Mouse (Mus musculus): Measurements from ENCODE around the gene Amn1.
"Not testable (repeated sequence)": the region's sequence is repeated elsewhere in the genome, so short reads cannot be mapped to it uniquely, and the experiment has no call there.

The Amn1 gene

DNA sequence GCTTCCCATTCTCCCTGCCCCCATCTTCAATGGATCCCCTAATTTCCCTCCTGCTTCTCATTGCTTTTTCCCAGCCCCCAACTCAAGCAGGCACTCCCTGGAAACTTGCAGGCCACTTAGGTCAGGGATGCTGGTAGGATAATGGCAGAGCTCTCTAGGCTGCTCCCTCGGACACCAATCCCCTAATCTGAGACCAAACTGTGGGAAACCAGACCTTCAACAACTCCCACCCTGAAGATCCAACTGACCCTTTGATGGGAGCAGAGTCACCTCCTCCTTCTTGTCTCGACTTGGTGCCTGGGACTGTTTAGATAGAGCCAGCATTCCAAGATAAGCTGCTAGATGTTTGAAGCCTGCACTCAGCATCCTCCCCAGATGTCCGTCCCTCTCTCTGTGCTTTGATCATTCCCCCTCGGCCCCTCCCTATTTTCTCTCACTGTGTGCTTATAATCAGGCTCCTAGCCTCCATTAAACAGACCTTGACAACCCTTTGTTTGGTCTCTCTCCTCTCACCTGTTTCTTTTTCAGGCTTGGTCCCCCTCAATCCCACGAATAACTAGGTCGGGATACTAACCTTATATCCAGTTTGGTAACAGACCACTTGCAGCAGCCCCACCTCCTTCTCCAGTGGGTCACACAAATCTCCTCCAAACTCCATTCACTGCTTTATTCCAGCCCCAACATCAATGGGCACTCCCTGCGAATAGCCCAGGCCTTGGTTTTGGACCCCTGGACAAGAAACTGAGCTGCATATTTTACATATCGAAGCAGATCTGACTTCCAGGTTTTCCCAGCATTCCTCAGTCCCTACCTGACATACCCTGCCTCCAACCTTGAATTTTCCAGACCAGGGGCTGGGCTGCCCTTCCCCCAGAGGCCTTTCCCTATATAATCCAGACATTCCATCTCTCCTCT, 34.1 kb downstream of the Amn1 start:
- no peak for DNase-seq (ENCODE audit: low read depth, low spot score)

DNA sequence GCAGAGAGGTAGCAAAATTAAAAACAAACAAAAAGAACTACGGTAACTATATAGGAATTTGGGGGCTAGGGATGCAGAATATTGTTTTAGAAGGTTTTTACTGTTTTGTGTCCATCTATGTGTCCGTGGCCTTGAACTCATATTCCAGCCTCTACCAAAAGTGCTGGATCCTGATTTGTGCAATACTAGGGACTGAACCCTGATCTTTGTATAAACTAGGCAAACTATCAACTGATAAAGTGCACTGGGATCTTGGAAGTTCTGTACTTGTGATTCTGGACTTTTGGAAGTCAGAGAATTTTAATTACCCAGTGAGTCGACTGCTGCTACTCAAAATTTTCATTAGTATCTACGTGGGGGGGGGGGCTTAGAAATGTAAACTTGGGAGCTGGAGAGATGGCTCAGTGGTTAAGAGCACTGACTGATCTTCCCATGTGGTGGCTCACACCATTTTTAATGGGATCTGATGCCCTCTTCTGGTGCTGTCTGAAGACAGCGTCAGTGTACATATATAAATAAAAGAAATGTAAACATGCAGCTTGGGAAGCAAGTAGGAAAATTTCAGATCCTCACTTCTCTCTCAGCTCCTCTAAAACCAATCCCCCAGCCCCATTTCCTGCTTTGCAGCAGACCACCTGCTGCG, 34.9 kb downstream of the Amn1 start:
- no peak for DNase-seq (ENCODE audit: low read depth, low spot score)

- DNase-seq (ENCODE audit: low read depth, low spot score) = no peak
These were observed 36.4 kb downstream of the Amn1 start for GRCm38 (mm10) chr6:149152119-149152518.

- no peak for DNase-seq (ENCODE audit: low read depth, low spot score)
These were observed 39.9 kb downstream of the Amn1 start for GRCm38 (mm10) chr6:149148436-149149229.

DNA sequence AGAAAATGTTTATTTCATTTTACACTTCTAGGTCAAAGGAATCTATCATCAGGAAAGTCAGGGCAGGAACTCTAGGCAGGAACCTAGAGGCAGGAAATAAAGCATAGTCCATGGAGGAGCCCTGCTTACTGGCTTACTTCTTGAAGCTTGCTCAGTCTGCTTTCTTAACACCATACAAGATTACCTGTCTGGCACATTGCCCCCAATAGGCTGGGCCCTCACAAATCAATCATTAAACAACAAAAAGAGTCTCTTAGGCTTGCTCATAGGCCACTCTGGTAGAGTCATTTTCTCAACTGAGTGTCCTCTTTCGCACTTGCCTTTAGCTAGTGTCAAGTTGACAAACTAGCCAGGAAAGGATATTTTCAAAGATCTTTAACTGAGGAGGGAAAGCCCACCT, 43.4 kb downstream of the Amn1 start:
- DNase-seq (ENCODE audit: low read depth, low spot score) = no peak

- peak; percentile 64 for DNase-seq (ENCODE audit: low read depth, low spot score)
These were observed 46.9 kb downstream of the Amn1 start for GRCm38 (mm10) chr6:149141393-149142173.

GRCm38 (mm10) chr6:149139471-149139870, 49.0 kb downstream of the Amn1 start, which contains the start of gene Etfbkmt:
Gene Etfbkmt (plus strand): TSS chr6:149139849.
- DNase-seq (ENCODE audit: low read depth, low spot score) = no peak

GRCm38 (mm10) chr6:149139011-149139410, 49.5 kb downstream of the Amn1 start:
- DNase-seq (ENCODE audit: low read depth, low spot score) = no peak

GRCm38 (mm10) chr6:149137936-149138335, 50.6 kb downstream of the Amn1 start:
- DNase-seq (ENCODE audit: low read depth, low spot score) = no peak

DNA sequence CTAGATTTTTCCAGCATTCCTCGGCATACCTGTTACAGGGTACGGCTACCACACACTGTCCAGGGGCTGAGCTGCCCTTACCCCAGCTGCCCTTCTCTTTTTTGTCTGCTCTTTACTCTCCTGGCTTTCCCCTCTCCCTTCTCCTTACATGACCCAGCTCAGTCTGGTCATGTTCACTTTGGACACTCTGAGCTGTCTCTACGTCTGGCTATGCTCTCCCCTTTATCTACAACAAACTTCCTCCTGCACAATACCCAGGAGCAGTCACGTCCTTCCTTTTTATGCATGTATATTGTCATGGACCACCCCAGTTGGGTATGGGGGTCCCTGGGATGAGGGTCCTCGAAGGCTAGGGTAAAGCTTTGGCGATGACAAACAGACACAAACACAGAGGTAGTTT, 52.9 kb downstream of the Amn1 start:
- DNase-seq (ENCODE audit: low read depth, low spot score) = no peak

- DNase-seq (ENCODE audit: low read depth, low spot score) = no peak
These were observed 53.9 kb downstream of the Amn1 start for GRCm38 (mm10) chr6:149134391-149135150.

- DNase-seq (ENCODE audit: low read depth, low spot score) = peak; percentile 35
These were observed 56.0 kb downstream of the Amn1 start for GRCm38 (mm10) chr6:149132311-149133077.

- DNase-seq (ENCODE audit: low read depth, low spot score) = no peak
These were observed 57.4 kb downstream of the Amn1 start for GRCm38 (mm10) chr6:149131111-149131510.

DNA sequence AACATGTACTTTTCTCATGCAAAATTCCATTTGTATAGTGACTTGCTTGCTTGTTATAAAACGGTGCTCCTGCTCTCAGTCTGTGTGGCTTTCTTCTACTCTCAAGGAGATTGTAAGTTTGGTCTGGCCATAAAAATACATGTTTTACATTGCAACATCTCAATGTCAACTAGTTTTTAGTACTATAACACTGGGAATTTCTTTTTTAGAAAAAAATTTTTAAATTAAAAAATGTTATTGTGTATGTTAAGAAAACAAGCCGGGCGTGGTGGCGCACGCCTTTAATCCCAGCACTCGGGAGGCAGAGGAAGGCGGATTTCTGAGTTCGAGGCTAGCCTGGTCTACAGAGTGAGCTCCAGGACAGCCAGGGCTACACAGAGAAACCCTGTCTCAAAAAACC, 58.6 kb downstream of the Amn1 start, which contains the start of gene Gm10203:
Gm10203 (plus strand) TSS at position 301 of the 400 bp plus-strand sequence.
- not testable (repeated sequence) for DNase-seq (ENCODE audit: low read depth, low spot score)

DNA sequence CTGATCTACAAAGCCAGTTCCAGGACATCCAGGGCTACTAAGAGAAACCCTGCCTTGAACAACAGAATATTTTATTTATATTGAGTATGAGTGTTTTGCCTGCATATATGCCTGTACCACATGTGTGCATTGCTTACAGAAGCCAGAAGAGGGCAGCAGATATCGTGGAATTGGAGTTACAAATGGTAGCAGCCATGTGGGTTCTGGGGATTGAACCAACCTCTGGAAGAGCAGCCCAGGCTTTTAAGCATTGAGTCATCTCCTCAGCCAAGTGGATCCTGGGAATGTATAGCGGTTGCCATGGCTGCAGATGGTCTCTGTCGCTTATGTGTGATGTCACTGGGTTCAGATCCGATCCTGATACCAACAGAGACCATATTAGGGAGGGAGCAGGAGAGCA, 61.8 kb downstream of the Amn1 start:
- no peak for DNase-seq (ENCODE audit: low read depth, low spot score)

GRCm38 (mm10) chr6:149123042-149123441, 65.5 kb downstream of the Amn1 start:
- DNase-seq (ENCODE audit: low read depth, low spot score) = no peak

DNA sequence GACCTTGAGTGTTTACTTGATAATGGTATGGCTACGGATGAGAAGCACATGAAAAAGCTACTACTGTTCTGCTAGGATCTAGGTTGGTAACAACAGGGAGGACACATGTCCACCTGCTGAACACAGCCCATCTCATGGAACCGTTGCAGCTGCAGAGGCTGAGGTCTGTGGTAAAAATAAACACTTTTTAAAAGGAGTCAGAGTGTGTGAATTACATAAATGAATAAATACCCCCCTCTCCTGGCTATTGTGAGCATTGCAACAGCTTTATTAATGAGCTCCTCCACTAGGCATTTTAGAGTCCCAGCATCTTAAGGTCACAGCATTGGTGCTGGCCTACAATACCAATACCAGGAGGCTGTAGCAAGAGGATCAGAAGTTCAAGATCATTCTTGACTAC, 68.7 kb downstream of the Amn1 start:
- DNase-seq (ENCODE audit: low read depth, low spot score) = peak; percentile 45

- DNase-seq (ENCODE audit: low read depth, low spot score) = peak; percentile 60
These were observed 69.6 kb downstream of the Amn1 start for GRCm38 (mm10) chr6:149118935-149119334.

GRCm38 (mm10) chr6:149116992-149117391, 71.5 kb downstream of the Amn1 start:
- no peak for DNase-seq (ENCODE audit: low read depth, low spot score)

DNA sequence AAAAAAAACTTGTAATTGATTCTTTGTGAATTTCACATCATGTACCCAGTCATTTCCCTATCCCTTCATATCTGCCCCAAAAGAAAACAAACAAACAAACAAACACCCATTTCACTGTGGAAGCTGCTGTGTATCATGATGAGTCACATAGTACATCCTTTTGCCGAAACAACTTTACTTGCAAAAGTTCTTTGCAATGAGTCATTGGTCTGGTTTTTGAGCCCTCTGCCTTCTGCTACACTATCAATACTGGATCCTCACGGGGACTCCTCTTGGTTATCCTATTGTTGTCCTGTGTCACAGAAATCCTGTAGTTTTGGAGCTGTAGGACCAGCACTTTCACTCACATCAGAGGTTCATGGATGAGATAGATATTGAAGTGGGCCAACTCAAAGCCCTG, 79.6 kb downstream of the Amn1 start:
- no peak for DNase-seq (ENCODE audit: low read depth, low spot score)

Data from skeletal muscle tissue, adult 2 months (tissue).